Mouse (Mus musculus) megakaryocyte, adult 5-6 weeks (primary cell): ENCODE results near the gene B3galt4. TPM values are rescaled to one million over a fixed set of nuclear protein-coding genes. Genes with fewer than 3 reads are reported as not detected.
A peak's percentile ranks its signal among the peaks of the same experiment; 100 is the strongest.

Source experiments
- ATAC-seq: 2 replicates; pipeline ENCODE4 v1.8.0; 2016; ENCODE audit warnings: mild to moderate bottlenecking, inconsistent platforms; ENCODE audit not compliant: poor library complexity, severe bottlenecking
- total RNA-seq, 2 experiments: library from RNA; stranded (forward) in 1 of 2; stranded (reverse) in 1 of 2; fragments of 153-499, 151-499 nt in 1 of 2; fragments of 221-1000, 200-1000 nt in 1 of 2; gene quantifications; 2 replicates each; pipeline versions ENCODE4 v1.2.3 to v1.2.4; 2015 to 2017

Gene B3galt4
- total RNA-seq, 2 experiments from 2014 or later = 3.5 to 5.7 TPM

DNA sequence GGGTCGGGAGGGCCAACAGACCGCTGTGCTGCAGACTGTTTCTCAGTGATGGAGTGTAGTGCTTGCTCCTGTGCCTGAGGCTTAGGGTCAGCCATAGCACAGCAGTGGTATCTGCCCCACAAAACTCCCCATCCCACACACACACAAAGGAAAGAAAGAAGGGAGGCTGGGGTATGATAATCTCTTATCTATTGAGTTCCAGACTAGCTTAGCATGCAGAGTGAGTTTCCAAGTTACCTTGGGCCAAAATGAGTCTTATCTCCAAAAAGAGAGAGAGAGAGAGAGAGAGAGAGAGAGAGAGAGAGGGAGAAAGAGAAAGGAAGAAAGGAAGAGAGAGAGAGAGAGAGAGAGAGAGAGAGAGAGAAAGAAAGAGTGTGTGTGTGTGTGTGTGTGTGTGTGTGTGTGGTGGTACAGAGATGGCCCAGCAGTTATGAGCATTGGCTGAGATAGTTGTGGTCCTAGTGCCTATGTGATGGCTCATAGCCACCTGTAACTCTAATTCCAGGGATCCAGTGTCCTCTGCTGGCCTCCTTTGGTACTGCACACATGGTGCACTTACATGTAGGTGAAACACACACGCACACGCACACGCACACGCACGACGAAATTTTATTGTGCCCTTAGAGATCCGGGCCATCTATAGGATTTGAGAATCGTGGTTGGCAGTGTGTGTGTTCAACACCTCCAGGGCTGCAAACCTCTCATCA is 26.6 kb downstream of the B3galt4 start:
- ATAC-seq = no peak

DNA sequence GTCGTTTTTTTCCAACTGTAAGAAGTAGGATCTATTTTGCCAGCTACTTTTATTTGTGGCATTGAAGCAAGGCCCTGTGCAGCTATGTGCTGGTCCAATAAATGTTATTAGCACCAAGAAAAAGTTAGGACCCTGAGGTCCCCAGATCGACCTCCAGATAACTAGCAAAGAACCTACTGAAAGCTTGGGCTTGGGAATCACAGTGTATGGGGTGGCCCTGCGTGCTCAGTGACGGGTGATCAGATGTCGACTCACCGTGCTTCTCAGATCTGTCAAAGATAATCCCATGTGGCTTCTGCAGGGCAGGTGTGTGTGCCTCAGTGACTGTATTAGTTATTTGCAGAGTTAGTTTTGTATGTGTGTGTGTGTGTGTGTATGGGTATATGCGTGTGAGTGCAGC is 29.9 kb downstream of the B3galt4 start:
- no peak for ATAC-seq

DNA sequence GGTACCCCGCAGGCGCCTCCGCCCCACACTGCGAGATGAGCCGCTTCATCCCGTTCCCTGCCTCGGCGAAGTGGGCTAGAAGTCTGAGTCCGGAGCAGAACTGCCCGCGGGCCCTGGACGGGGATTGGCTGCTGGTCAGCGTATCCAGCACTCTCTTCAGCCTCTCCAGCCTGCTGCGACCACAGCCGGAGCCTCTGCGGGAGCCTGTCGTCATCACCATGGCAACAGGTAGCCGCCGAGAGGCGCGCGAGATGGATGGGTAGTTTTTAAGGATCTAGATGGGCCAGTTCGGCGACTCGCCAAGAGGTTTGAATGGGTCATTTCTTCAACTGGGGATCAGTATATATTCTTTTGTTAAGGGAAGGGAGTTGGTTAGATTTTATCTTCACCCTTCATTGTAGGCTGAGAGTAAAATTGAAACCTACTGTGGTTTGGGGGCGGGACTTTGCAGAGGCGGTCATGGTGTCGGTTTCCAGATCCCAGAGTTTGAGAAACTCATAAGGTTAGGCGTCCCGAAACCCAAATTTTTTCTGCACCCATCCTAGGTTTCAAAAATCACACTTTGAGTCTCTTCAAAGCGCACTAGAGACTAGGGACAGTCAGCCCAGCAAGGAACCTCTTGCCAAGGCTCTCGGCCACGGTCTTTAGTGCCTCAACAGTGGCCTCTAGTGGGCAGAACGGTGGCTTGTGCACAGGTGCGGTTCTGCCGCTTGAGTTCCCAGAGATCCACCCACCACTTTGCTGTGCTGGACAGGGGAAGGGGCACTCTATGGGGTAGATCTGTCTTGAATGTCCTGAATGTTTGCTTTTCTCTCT is 30.8 kb downstream of the B3galt4 start:
- ATAC-seq = peak; percentile 46

GRCm38 (mm10) chr17:33919351-33920281 is 31.7 kb downstream of the B3galt4 start:
- peak; percentile 62 for ATAC-seq

DNA sequence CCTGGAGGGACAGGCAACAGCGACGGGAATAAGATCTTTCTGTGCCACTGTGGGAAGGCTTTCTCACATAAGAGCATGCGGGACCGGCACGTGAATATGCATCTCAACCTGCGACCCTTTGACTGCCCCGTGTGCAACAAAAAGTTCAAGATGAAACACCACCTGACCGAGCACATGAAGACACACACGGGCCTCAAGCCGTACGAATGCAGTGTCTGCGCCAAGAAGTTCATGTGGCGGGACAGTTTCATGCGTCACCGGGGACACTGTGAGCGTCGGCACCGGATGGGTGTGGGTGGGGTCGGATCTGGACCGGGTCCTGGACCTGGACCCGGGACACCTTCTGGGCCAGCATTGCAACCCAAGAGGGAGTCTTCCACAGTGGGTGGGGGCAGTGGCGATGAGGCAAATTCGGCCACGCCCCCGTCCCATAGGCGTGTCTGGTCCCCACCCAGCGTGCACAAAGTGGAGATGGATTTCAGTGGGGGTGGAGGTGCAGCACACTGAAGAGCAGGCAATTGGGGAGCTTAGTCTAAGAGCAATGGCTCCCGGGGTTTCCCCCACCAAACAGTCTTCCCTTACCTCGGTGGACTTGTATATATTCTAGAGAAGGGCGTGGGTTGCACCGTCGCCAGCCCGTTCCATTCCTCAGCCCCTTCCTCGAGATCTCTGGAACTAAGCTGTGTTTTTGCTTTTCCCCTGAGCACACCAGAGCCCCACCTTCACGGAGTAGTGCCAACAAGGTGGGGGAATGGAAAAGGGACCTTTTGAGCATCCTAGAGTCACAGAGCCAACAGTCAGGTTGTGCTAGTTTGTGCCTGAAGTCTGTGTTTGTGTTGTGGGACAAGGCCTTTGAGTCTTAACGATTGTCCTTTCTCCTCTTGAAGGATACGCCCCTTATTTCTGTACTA is 32.7 kb downstream of the B3galt4 start:
- ATAC-seq = no peak

- ATAC-seq = no peak
These were observed 33.5 kb downstream of the B3galt4 start for GRCm38 (mm10) chr17:33917656-33918292.

DNA sequence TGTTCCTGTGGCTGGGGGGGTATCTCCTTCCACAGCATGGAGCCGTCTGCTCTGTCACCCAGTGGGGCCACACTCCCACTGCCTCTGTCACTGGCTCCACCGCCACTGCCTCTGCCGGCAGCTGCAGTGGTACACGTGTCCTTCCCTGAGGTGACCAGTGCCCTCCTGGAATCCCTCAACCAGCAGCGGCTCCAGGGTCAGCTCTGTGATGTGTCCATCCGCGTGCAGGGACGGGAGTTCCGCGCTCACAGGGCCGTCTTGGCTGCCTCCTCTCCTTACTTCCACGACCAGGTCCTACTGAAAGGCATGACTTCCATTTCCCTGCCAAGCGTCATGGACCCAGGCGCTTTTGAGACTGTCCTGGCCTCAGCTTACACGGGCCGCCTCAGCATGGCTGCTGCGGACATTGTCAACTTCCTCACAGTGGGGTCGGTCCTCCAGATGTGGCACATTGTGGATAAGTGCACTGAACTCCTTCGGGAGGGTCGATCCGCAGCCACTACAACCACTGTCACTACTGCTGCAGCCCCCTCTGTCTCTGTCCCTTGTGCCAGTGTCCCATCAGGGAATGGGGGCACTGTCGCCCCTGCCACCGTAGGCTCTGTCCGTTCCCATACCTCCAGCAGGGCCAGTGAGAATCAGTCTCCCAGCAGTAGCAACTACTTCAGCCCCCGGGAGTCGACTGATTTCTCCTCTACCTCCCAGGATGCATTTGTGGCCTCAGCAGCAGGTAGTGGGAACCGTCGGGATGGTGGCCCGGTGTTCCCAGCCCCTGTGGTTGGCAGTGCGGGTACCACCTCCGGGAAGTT is 34.2 kb downstream of the B3galt4 start:
- no peak for ATAC-seq

GRCm38 (mm10) chr17:33916294-33916693 is 35.0 kb downstream of the B3galt4 start:
- ATAC-seq = no peak

- ATAC-seq = peak; percentile 71
These were observed 35.5 kb downstream of the B3galt4 start, which contains the start of the genes Tapbp and Zbtb22 for GRCm38 (mm10) chr17:33915671-33916250. Tapbp (plus strand) TSS chr17:33915899. Zbtb22 (plus strand) TSS chr17:33915904.

DNA sequence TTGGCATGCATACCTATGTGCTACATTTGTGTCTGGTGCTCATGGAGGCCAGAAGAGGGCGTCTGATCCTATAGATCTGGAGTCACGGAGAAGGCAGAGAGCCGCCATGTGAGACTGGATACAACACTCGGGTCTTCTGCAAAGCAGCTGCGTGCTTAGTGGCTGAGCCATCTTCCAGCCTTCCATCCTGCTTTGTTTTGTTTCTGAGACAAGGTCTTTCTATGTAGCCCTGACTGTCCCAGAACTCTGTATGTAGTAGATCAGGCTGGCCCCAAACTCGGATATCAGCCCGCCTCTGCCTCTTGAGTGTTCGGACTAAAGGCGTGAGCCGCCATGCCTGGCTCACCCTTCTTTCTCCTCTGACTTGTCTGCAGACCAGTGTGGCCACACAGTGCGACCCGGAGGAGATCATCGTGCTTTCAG is 36.3 kb downstream of the B3galt4 start:
- ATAC-seq = no peak

DNA sequence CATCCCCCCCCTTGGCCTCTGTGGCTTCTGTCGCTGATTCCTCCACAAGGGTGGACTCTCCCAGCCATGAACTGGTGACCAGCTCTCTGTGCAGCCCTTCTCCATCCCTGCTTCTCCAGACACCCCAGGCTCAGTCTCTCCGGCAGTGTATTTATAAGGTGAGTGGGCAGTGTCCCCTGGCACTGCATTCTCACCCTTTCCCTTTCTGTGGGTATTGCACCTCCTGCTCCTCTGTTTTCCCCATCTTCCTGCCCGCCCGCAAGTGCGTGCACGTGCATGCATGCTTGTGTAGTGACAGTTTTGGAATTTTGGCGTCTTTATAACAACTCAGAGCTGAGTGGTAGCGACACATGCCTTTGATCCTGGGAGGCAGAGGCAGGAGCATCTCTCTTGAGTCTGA is 37.4 kb downstream of the B3galt4 start:
- ATAC-seq = no peak

DNA sequence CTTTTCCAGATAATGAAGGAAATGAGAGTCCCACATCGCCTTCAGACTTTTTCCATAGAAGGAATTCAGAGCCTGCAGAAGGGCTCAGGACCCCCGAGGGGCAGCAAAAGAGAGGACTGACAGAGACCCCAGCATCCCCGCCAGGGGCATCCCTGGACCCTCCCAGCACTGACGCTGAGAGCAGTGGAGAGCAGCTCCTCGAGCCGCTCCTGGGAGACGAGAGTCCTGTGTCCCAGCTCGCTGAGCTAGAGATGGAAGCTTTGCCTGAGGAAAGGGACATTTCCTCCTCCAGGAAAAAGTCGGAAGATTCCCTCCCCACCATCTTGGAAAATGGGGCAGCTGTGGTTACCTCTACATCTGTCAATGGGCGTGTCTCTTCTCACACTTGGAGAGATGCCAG is 38.0 kb downstream of the B3galt4 start:
- no peak for ATAC-seq

- ATAC-seq = no peak
These were observed 39.4 kb downstream of the B3galt4 start for GRCm38 (mm10) chr17:33911813-33912414.

DNA sequence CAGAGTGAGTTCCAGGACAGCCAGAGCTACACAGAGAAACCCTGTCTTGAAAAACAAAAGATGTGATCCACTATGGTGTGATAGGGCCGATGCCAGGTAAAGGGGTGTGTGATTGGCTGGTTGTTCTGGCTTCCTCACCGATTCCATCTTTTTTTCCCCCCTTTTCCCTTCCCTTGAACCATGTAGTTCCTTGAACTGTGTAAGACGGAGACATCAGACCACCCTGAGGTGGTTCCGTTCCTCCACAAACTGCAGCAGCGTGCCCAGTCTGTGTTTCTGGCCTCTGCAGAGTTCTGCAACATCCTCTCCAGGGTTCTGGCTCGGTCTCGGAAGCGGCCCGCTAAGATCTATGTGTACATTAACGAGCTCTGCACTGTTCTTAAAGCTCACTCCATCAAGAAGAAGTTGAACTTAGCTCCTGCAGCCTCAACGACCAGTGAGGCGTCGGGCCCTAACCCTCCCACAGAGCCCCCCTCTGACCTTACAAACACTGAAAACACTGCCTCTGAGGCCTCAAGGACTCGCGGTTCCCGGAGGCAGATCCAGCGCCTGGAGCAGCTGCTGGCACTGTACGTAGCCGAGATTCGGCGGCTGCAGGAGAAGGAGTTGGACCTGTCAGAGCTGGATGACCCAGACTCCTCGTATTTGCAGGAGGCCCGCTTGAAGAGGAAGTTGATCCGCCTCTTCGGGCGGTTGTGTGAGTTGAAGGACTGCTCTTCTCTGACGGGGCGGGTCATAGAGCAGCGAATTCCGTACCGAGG is 40.1 kb downstream of the B3galt4 start:
- no peak for ATAC-seq

DNA sequence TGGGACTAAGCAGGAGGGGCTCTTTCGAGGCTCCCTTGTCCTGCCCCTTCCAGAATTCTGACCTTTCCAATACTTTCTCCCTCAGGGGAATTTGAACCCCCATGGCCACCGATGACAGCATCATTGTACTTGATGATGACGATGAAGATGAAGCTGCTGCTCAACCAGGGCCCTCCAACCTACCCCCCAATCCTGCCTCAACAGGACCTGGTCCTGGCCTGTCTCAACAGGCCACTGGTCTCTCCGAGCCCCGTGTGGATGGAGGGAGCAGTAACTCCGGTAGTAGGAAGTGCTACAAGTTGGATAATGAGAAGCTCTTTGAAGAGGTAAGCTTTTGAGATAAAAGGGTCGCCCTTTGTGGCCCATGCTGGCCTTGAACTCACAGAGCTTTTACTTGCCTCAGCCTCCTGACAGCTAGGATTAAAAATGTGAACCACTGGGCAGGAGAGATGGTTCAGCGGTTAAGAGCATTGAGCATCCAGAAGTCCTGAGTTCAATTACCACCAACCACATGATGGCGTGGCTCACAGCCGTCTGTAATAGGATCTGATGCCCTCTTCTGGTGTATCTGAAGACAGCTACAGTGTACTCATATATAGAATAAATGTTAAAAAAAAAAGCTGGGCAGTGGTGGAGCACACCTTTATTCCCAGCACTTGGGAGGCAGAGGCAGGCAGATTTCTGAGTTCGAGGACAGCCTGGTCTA is 40.8 kb downstream of the B3galt4 start:
- no peak for ATAC-seq

GRCm38 (mm10) chr17:33909869-33910250 is 41.4 kb downstream of the B3galt4 start:
- ATAC-seq = peak; percentile 13; the same call in 1 of the 2 replicates
